18 mouse cellular contexts compared by ENCODE assay signal in the genomic region with DNA sequence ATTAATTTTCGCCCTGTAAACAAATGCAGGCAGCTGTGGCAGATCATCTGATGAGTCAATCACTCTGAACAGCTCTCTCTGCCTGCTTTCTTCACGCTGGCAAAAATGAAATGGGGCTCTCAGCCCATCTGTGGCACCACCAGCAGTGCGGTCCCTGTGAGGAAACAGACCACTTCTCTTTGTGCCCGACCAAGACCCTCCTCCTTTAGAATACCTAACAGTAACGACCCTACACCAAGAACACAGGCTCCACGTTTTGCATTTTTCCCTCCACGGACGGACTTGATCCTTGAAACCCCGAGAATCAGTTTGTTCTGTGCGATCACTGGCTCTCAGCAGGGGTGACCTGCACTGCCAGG.
DNase-seq lines count a peak whose midpoint lies in the region; ATAC-seq lines count a peak whose summit lies in the region.
"Had no signal": no experiment of that assay in that cellular context is flagged by ENCODE, and none has a peak within 500 bp of the region (broad histone marks: within the 10 kb centered on the region; RNA-seq: fewer than 3 reads in every experiment).

No protein-coding gene starts in this region.

- H3K27ac ChIP-seq in forebrain, embryonic 14.5 days (ENCODE audit: low read depth, low read length): peak overlapping the region; percentile 33; the same call in 1 of the 2 replicates
- peak overlapping the region; percentile 66; the same call in 1 of the 2 replicates for H3K27ac ChIP-seq in hindbrain, embryonic 10.5 days
- peak overlapping the region; percentile 69 for H3K27ac ChIP-seq in midbrain, embryonic 10.5 days (replicated peaks)
- peak overlapping the region; percentile 41 for H3K27ac ChIP-seq in neural tube, embryonic 14.5 days (ENCODE audit: low read depth, low read length)
- H3K27ac ChIP-seq: embryonic facial prominence, embryonic 13.5 days; stomach, embryonic 15.5 days had no signal

- no peak overlapping the region for H3K4me3 ChIP-seq in forebrain, embryonic 14.5 days (ENCODE audit: low read depth, low read length)
- no peak overlapping the region for H3K4me3 ChIP-seq in hindbrain, embryonic 10.5 days
- H3K4me3 ChIP-seq in midbrain, embryonic 10.5 days: no peak overlapping the region
- H3K4me3 ChIP-seq in neural tube, embryonic 14.5 days (ENCODE audit: low read depth, low read length): no peak overlapping the region
- H3K4me3 ChIP-seq: embryonic facial prominence, embryonic 13.5 days; stomach, embryonic 15.5 days had no signal

- H3K36me3 ChIP-seq in forebrain, embryonic 14.5 days (ENCODE audit: control insufficient read depth, insufficient read depth, low read length): no peaks in the 10 kb centered on the region
- no peaks in the 10 kb centered on the region for H3K36me3 ChIP-seq in hindbrain, embryonic 10.5 days
- H3K36me3 ChIP-seq in midbrain, embryonic 10.5 days: no peaks in the 10 kb centered on the region
- H3K36me3 ChIP-seq in neural tube, embryonic 14.5 days (ENCODE audit: control insufficient read depth, insufficient read depth, low read length): no peaks in the 10 kb centered on the region
- H3K36me3 ChIP-seq: embryonic facial prominence, embryonic 13.5 days; stomach, embryonic 15.5 days had no signal

- H3K4me2 ChIP-seq in forebrain, embryonic 14.5 days (ENCODE audit: low read length): no peak overlapping the region
- H3K4me2 ChIP-seq in neural tube, embryonic 14.5 days (ENCODE audit: low read depth, low read length): no peak overlapping the region
- H3K4me2 ChIP-seq: embryonic facial prominence, embryonic 13.5 days; stomach, embryonic 15.5 days had no signal

- WGBS in forebrain, embryonic 14.5 days: 45% methylated on average over 10 of the region's 10 CpGs
- 59% methylated on average over 10 of the region's 10 CpGs for WGBS in hindbrain, embryonic 10.5 days
- WGBS in midbrain, embryonic 10.5 days: 60% methylated on average over 10 of the region's 10 CpGs
- 49% methylated on average over 10 of the region's 10 CpGs for WGBS in neural tube, embryonic 14.5 days

- DNase-seq in forebrain, embryonic 14.5 days (ENCODE audit: low spot score): no peak
- no peak for DNase-seq in hindbrain, embryonic 10.5 days (ENCODE audit: low spot score)
- DNase-seq in midbrain, embryonic 10.5 days (ENCODE audit: low spot score): no peak
- DNase-seq in spleen, postnatal 10 days (ENCODE audit: low spot score in 2 of 2): no peak
- no peak for DNase-seq in frontal cortex, postnatal 25 days (ENCODE audit: low spot score in 2 of 2)
- DNase-seq: adrenal gland, postnatal 25 days; gastrocnemius, postnatal 10 days; kidney, adult 8-10 months; lung, adult 2 months; lung, postnatal 36 days; thymus, adult 2 months had no signal

- H3K9ac ChIP-seq in forebrain, embryonic 14.5 days (ENCODE audit: low read length): no peak overlapping the region
- H3K9ac ChIP-seq in neural tube, embryonic 14.5 days (replicated peaks; ENCODE audit: low read depth, low read length): no peak overlapping the region
- H3K9ac ChIP-seq: embryonic facial prominence, embryonic 13.5 days; stomach, embryonic 15.5 days had no signal

- no peaks in the 10 kb centered on the region for H3K9me3 ChIP-seq in forebrain, embryonic 14.5 days (replicated peaks; ENCODE audit: control insufficient read depth, low read length)
- H3K9me3 ChIP-seq in hindbrain, embryonic 10.5 days: no peaks in the 10 kb centered on the region
- H3K9me3 ChIP-seq in midbrain, embryonic 10.5 days (replicated peaks): no peaks in the 10 kb centered on the region
- no peaks in the 10 kb centered on the region for H3K9me3 ChIP-seq in neural tube, embryonic 14.5 days (ENCODE audit: control insufficient read depth, low read length)
- H3K9me3 ChIP-seq: embryonic facial prominence, embryonic 13.5 days; stomach, embryonic 15.5 days had no signal

- no peaks in the 10 kb centered on the region for H3K27me3 ChIP-seq in forebrain, embryonic 14.5 days (replicated peaks; ENCODE audit: control insufficient read depth, insufficient read depth, low read length)
- peaks cover 10% of the 10 kb centered on the region for H3K27me3 ChIP-seq in hindbrain, embryonic 10.5 days (ENCODE audit: insufficient read depth, poor library complexity, severe bottlenecking)
- H3K27me3 ChIP-seq in midbrain, embryonic 10.5 days (ENCODE audit: low read depth, poor library complexity, severe bottlenecking): 0 out of 2 replicates have a peak, but pooled peaks cover 20% of the 10 kb centered on the region
- no peaks in the 10 kb centered on the region for H3K27me3 ChIP-seq in neural tube, embryonic 14.5 days (ENCODE audit: control insufficient read depth, insufficient read depth, low read length)
- H3K27me3 ChIP-seq: stomach, embryonic 15.5 days had no signal

- peaks cover 2% of the 10 kb centered on the region; the same call in 1 of the 2 replicates for H3K4me1 ChIP-seq in forebrain, embryonic 14.5 days (ENCODE audit: control insufficient read depth, insufficient read depth, low read length)
- H3K4me1 ChIP-seq in hindbrain, embryonic 10.5 days (replicated peaks): peaks cover 55% of the 10 kb centered on the region
- peaks cover 59% of the 10 kb centered on the region for H3K4me1 ChIP-seq in midbrain, embryonic 10.5 days
- H3K4me1 ChIP-seq in neural tube, embryonic 14.5 days (ENCODE audit: control insufficient read depth, insufficient read depth, low read length): peaks cover 7% of the 10 kb centered on the region; the same call in 1 of the 2 replicates

- ATAC-seq in forebrain, embryonic 14.5 days: no peak; the same call in 1 of the 2 replicates
- ATAC-seq in neural tube, embryonic 14.5 days (ENCODE audit: low read depth): no peak
- no peak for ATAC-seq in megakaryocyte, adult 5-6 weeks (ENCODE audit: poor library complexity, severe bottlenecking)
- ATAC-seq: activated CD4-positive, CD25-positive, alpha-beta regulatory T cell, adult 4 months; inflammation-experienced regulatory T-cells, adult 6 months; Patski had no signal
